Mouse (Mus musculus): ENCODE measurements at regions not wholly inside any gene's neighbourhood (a gene's known extent, or its start where the extent isn't known, plus 50 kb on each side); places are given as distances from the start of the nearest gene placed in this dataset.

DNA sequence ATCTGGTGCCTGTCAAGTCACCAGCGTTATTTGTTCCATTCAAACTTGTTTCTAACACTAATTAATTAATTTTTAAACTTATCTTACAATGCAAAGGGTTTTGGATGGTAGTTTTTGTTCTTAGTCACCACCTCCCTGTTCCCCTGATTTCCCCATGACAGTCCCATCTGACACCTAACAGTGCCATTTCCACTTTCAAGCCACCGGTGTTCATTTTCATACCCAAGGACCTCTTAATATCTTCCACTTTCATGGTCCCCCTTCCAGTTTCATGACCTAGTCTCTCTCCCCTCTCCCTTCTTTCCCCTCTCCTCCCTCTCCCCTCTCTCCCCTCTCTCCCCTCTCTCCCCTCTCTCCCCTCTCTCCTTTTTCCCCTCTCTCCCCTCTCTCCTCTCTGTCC is 99.3 kb upstream of the Fndc3a start:
- Histone ChIP-seq H3K27me3 (replicated peaks; ENCODE audit: insufficient read depth, low read length) (no peaks in the 10 kb centered on the region), H3K9ac (replicated peaks; ENCODE audit: low read depth) (no peak overlapping the region), H3K4me1 (ENCODE audit: insufficient read depth, low read depth, low read length) (no peaks in the 10 kb centered on the region), H3K4me3 (ENCODE audit: low read depth, low read length) (no peak overlapping the region), H3K36me3 (ENCODE audit: insufficient read depth, low read length) (no peaks in the 10 kb centered on the region), H3K4me2 (replicated peaks; ENCODE audit: low read depth, low read length) (no peak overlapping the region), H3K27ac (ENCODE audit: low read length) (no peak overlapping the region), H3K9me3 (ENCODE audit: low read length) (no peaks in the 10 kb centered on the region)
- no peak for ATAC-seq
- DNase-seq (ENCODE audit: low spot score), result no peak
- 76% methylated on average over 2 of the region's 2 CpGs for WGBS
- TF ChIP-seq EP300 (IDR thresholded peaks at IDR 0.05) (no peak), CTCF (IDR thresholded peaks at IDR 0.05) (no peak)

DNA sequence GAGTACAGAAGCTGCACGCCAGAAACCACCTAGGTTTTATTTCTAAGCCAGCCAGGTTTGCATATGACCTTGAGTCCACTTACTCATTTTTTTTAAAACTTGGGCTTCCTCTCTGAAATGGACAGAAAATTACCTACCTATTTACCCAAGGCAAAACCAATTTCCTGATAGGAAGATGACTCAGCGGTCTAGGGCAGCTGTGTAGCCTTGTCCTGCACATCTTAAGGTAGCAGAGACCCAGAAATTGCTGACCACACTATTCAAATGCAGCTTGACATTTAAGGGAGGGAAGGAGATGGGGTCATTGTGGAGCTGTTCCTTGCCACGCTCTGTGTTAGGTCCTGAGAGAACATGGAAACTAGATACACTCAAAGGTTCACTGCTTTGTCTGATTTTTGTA is 98.1 kb upstream of the Fndc3a start:
- Histone ChIP-seq H3K27me3 (replicated peaks; ENCODE audit: insufficient read depth, low read length) (no peaks in the 10 kb centered on the region), H3K9me3 (ENCODE audit: low read length) (no peaks in the 10 kb centered on the region), H3K27ac (ENCODE audit: low read length) (no peak overlapping the region), H3K36me3 (ENCODE audit: insufficient read depth, low read length) (no peaks in the 10 kb centered on the region), H3K4me3 (ENCODE audit: low read depth, low read length) (no peak overlapping the region), H3K4me2 (replicated peaks; ENCODE audit: low read depth, low read length) (no peak overlapping the region), H3K4me1 (ENCODE audit: insufficient read depth, low read depth, low read length) (no peaks in the 10 kb centered on the region), H3K9ac (replicated peaks; ENCODE audit: low read depth) (no peak overlapping the region)
- WGBS, result 70% methylated on average over 3 of the region's 3 CpGs
- no peak for ATAC-seq
- TF ChIP-seq CTCF (IDR thresholded peaks at IDR 0.05) (no peak), EP300 (IDR thresholded peaks at IDR 0.05) (no peak)
- no peak for DNase-seq (ENCODE audit: low spot score)

GRCm38 (mm10) chr14:72807286-72807685 is 97.5 kb upstream of the Fndc3a start:
- no peaks in the 10 kb centered on the region for H3K27me3 ChIP-seq (replicated peaks; ENCODE audit: insufficient read depth, low read length)
- no peak overlapping the region for H3K4me3 ChIP-seq (ENCODE audit: low read depth, low read length)
- no peaks in the 10 kb centered on the region for H3K4me1 ChIP-seq (ENCODE audit: insufficient read depth, low read depth, low read length)
- DNase-seq (ENCODE audit: low spot score), result no peak
- no peaks in the 10 kb centered on the region for H3K36me3 ChIP-seq (ENCODE audit: insufficient read depth, low read length)
- WGBS, result 55% methylated on average over 7 of the region's 7 CpGs
- no peaks in the 10 kb centered on the region for H3K9me3 ChIP-seq (ENCODE audit: low read length)
- no peak overlapping the region for H3K4me2 ChIP-seq (replicated peaks; ENCODE audit: low read depth, low read length)
- H3K27ac ChIP-seq (ENCODE audit: low read length), result no peak overlapping the region
- H3K9ac ChIP-seq (replicated peaks; ENCODE audit: low read depth), result no peak overlapping the region
- TF ChIP-seq CTCF (IDR thresholded peaks at IDR 0.05), result no peak
- no peak for TF ChIP-seq EP300 (IDR thresholded peaks at IDR 0.05)
- peak; percentile 58 for ATAC-seq

DNA sequence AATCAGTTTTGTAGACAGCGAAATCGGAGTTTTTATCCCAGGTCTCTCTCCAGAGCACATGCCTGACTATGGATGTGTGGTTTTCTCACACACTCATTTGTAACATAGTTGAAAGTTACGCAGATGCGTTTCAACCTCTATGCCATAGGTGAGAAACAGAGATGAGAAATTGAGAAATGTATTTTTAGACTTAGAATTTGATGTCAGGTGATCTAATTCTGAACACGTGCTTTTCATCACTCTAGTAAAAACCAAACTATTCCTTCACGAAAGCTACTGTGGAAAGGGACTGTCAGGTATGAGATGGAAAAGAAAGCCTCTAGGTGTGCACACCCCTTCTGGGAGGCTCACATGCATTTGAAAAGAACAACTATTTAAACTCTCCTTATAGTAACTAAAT is 96.8 kb upstream of the Fndc3a start:
- TF ChIP-seq CTCF (IDR thresholded peaks at IDR 0.05) (no peak), EP300 (IDR thresholded peaks at IDR 0.05) (no peak)
- H3K36me3 ChIP-seq (ENCODE audit: insufficient read depth, low read length), result no peaks in the 10 kb centered on the region
- H3K9ac ChIP-seq (replicated peaks; ENCODE audit: low read depth), result no peak overlapping the region
- H3K4me2 ChIP-seq (replicated peaks; ENCODE audit: low read depth, low read length), result no peak overlapping the region
- no peaks in the 10 kb centered on the region for H3K4me1 ChIP-seq (ENCODE audit: insufficient read depth, low read depth, low read length)
- no peak for DNase-seq (ENCODE audit: low spot score)
- H3K4me3 ChIP-seq (ENCODE audit: low read depth, low read length), result no peak overlapping the region
- H3K9me3 ChIP-seq (ENCODE audit: low read length), result no peaks in the 10 kb centered on the region
- H3K27ac ChIP-seq (ENCODE audit: low read length), result no peak overlapping the region
- ATAC-seq, result no peak
- 94% methylated on average over 6 of the region's 6 CpGs for WGBS
- no peaks in the 10 kb centered on the region for H3K27me3 ChIP-seq (replicated peaks; ENCODE audit: insufficient read depth, low read length)

- Histone ChIP-seq H3K9me3 (ENCODE audit: low read length) (no peaks in the 10 kb centered on the region), H3K4me3 (ENCODE audit: low read depth, low read length) (no peak overlapping the region), H3K27me3 (replicated peaks; ENCODE audit: insufficient read depth, low read length) (no peaks in the 10 kb centered on the region), H3K27ac (ENCODE audit: low read length) (no peak overlapping the region), H3K4me2 (replicated peaks; ENCODE audit: low read depth, low read length) (no peak overlapping the region), H3K9ac (replicated peaks; ENCODE audit: low read depth) (no peak overlapping the region), H3K36me3 (ENCODE audit: insufficient read depth, low read length) (no peaks in the 10 kb centered on the region), H3K4me1 (ENCODE audit: insufficient read depth, low read depth, low read length) (no peaks in the 10 kb centered on the region)
- ATAC-seq (no peak), DNase-seq (ENCODE audit: low spot score) (no peak)
- TF ChIP-seq CTCF (IDR thresholded peaks at IDR 0.05) (no peak), EP300 (IDR thresholded peaks at IDR 0.05) (no peak)
Measured at GRCm38 (mm10) chr14:72803579-72803978, 93.8 kb upstream of the Fndc3a start.

DNA sequence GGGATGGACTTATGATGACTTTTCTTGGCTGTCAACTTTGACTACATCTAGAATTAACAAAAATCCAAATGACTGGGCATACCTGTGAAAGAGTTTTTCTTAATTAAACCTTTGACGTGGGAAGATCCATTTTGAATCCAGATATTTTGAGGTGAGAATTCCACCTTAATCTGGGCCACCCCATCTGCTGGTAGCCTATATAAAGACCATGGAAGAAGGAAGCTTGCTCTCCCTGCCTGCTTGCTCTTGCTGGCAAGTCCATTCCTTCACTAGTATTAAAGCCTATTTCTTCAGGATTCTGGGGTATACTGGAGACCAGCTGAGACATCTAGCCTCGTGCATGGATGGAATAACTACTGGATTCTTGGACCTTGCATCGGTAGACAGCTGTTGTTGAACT is 80.9 kb upstream of the Fndc3a start:
- ATAC-seq (no peak), DNase-seq (ENCODE audit: low spot score) (no peak)
- TF ChIP-seq EP300 (IDR thresholded peaks at IDR 0.05) (no peak), CTCF (IDR thresholded peaks at IDR 0.05) (no peak)
- Histone ChIP-seq H3K27me3 (replicated peaks; ENCODE audit: insufficient read depth, low read length) (no peaks in the 10 kb centered on the region), H3K9me3 (ENCODE audit: low read length) (no peaks in the 10 kb centered on the region), H3K27ac (ENCODE audit: low read length) (no peak overlapping the region), H3K4me2 (replicated peaks; ENCODE audit: low read depth, low read length) (no peak overlapping the region), H3K36me3 (ENCODE audit: insufficient read depth, low read length) (no peaks in the 10 kb centered on the region), H3K4me1 (ENCODE audit: insufficient read depth, low read depth, low read length) (no peaks in the 10 kb centered on the region), H3K4me3 (ENCODE audit: low read depth, low read length) (no peak overlapping the region), H3K9ac (replicated peaks; ENCODE audit: low read depth) (no peak overlapping the region)
- whole genome bisulfite sequencing, result 69% methylated on average over 3 of the region's 3 CpGs

DNA sequence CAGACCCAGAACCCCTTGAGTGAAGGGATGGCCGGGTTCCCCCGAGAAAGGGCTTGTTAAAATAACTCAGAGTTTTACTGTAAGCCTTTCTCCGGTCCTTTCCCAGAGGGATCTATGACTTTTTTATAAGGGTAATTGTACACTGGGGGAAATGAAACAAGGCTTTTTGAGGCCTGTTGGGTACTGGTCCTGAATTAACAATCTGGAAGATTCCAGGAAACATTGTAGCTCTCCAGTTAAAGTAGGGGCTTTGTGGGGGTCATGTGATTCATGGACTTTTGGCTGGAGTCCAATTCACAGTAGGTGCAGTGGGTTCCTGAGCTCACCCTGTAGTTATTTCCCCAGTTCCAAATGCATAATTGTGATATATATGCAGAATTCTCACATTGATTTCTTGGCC is 77.1 kb upstream of the Fndc3a start:
- TF ChIP-seq EP300 (IDR thresholded peaks at IDR 0.05) (no peak), CTCF (IDR thresholded peaks at IDR 0.05) (no peak)
- no peak overlapping the region for H3K4me3 ChIP-seq (ENCODE audit: low read depth, low read length)
- no peak for ATAC-seq
- H3K4me2 ChIP-seq (replicated peaks; ENCODE audit: low read depth, low read length), result no peak overlapping the region
- H3K9me3 ChIP-seq (ENCODE audit: low read length), result no peaks in the 10 kb centered on the region
- 96% methylated on average over 3 of the region's 3 CpGs for WGBS
- no peak overlapping the region for H3K9ac ChIP-seq (replicated peaks; ENCODE audit: low read depth)
- no peaks in the 10 kb centered on the region for H3K27me3 ChIP-seq (replicated peaks; ENCODE audit: insufficient read depth, low read length)
- DNase-seq (ENCODE audit: low spot score), result no peak
- no peaks in the 10 kb centered on the region for H3K36me3 ChIP-seq (ENCODE audit: insufficient read depth, low read length)
- no peaks in the 10 kb centered on the region for H3K4me1 ChIP-seq (ENCODE audit: insufficient read depth, low read depth, low read length)
- H3K27ac ChIP-seq (ENCODE audit: low read length), result no peak overlapping the region
